Mouse (Mus musculus) C2C12 (cell line): ENCODE measurements around the gene Rnf5. TPM values are rescaled to one million over a fixed set of nuclear protein-coding genes. Genes with fewer than 3 reads are reported as not detected.
A peak's percentile ranks its signal among the peaks of the same experiment; 100 is the strongest.

Experiments used
- H3K27me3 ChIP-seq: one replicate; pipeline ENCODE4 v1.6.1; 2011; ENCODE audit not compliant: control insufficient read depth, insufficient read depth, insufficient read length
- H3K36me3 ChIP-seq: one replicate; pipeline ENCODE4 v1.6.1; 2011; ENCODE audit not compliant: control insufficient read depth, insufficient read depth
- H3K4me3 ChIP-seq: one replicate; pipeline ENCODE4 v1.5.1; 2011; ENCODE audit warnings: mild to moderate bottlenecking, control low read depth; ENCODE audit not compliant: poor library complexity, insufficient read depth, severe bottlenecking
- H3K79me2 ChIP-seq: one replicate; pipeline ENCODE4 v1.6.1; 2011; ENCODE audit not compliant: control insufficient read depth, insufficient read depth
- H3K79me3 ChIP-seq: one replicate; pipeline ENCODE4 v1.6.1; 2011; ENCODE audit warnings: low read depth, control low read depth
- H3ac ChIP-seq: one replicate; pipeline ENCODE3; 2011; ENCODE audit warnings: low read depth; ENCODE audit not compliant: control insufficient read depth, insufficient read length
- CEBPB ChIP-seq: IDR thresholded peaks from one replicate; pipeline ENCODE4 v1.6.1; 2011; ENCODE audit warnings: low read depth, mild to moderate bottlenecking, control low read depth, moderate library complexity
- CTCF ChIP-seq: IDR thresholded peaks from one replicate; pipeline ENCODE4 v1.5.1; 2011; ENCODE audit not compliant: control insufficient read depth, insufficient read depth, insufficient read length
- FOSL1 ChIP-seq: IDR thresholded peaks from one replicate; pipeline ENCODE4 v1.8.0; 2011; ENCODE audit warnings: mild to moderate bottlenecking, low read length; ENCODE audit not compliant: poor library complexity, insufficient read depth, severe bottlenecking
- MAX ChIP-seq: IDR thresholded peaks from one replicate; pipeline ENCODE4 v1.6.1; 2011; ENCODE audit warnings: mild to moderate bottlenecking, control low read depth
- MYOD1 ChIP-seq: IDR thresholded peaks from one replicate; pipeline ENCODE4 v1.6.1; 2011; ENCODE audit warnings: low read depth; ENCODE audit not compliant: control insufficient read depth, insufficient read length
- MYOG ChIP-seq: IDR thresholded peaks from one replicate; pipeline ENCODE4 v1.6.1; 2011; ENCODE audit not compliant: control insufficient read depth, insufficient read length; ENCODE audit errors: extremely low read depth
- USF1 ChIP-seq: IDR thresholded peaks from one replicate; pipeline ENCODE4 v1.6.1; 2011; ENCODE audit warnings: low read depth, mild to moderate bottlenecking, control low read depth, moderate library complexity
- polyA plus RNA-seq: library from polyadenylated mRNA; unstranded; fragments of >200 nt; fragmentation: generic; extraction: Trizol; gene quantifications from one replicate; pipeline ENCODE4 v1.2.1, GENCODE M21; 2012; ENCODE audit warnings: missing spikeins

Rnf5 gene
- polyA plus RNA-seq, 1 experiment: 37.1 TPM

- Histone ChIP-seq H3K79me2 (peaks cover 12% of the 10 kb centered on the region), H3K4me3 (no peak overlapping the region), H3K79me3 (peaks cover 3% of the 10 kb centered on the region), H3K27me3 (no peaks in the 10 kb centered on the region), H3ac (no peak overlapping the region), H3K36me3 (peaks cover 12% of the 10 kb centered on the region)
- TF ChIP-seq MYOD1 (no peak), FOSL1 (no peak), MYOG (no peak), CEBPB (no peak), MAX (no peak), USF1 (no peak), CTCF (no peak)
These were observed 10.3 kb upstream of the Rnf5 start for GRCm38 (mm10) chr17:34613830-34614229.

- peaks cover 4% of the 10 kb centered on the region for H3K79me3 ChIP-seq
- H3K36me3 ChIP-seq: peaks cover 12% of the 10 kb centered on the region
- H3K27me3 ChIP-seq: no peaks in the 10 kb centered on the region
- H3K79me2 ChIP-seq: peaks cover 18% of the 10 kb centered on the region
- no peak overlapping the region for H3ac ChIP-seq
- H3K4me3 ChIP-seq: no peak overlapping the region
- TF ChIP-seq MYOD1 (no peak), USF1 (no peak), MAX (no peak)
These were observed 9.7 kb upstream of the Rnf5 start for GRCm38 (mm10) chr17:34613054-34613645.

GRCm38 (mm10) chr17:34611050-34611449 is 7.6 kb upstream of the Rnf5 start:
- H3K79me3 ChIP-seq: peaks cover 23% of the 10 kb centered on the region
- H3K27me3 ChIP-seq: no peaks in the 10 kb centered on the region
- peaks cover 39% of the 10 kb centered on the region for H3K79me2 ChIP-seq
- H3ac ChIP-seq: no peak overlapping the region
- peaks cover 12% of the 10 kb centered on the region for H3K36me3 ChIP-seq
- no peak overlapping the region for H3K4me3 ChIP-seq
- no peak for TF ChIP-seq USF1
- no peak for TF ChIP-seq CEBPB
- no peak for TF ChIP-seq MYOG
- TF ChIP-seq MYOD1: no peak
- no peak for TF ChIP-seq FOSL1
- no peak for TF ChIP-seq CTCF
- TF ChIP-seq MAX: no peak

GRCm38 (mm10) chr17:34607997-34608396 is 4.5 kb upstream of the Rnf5 start:
- TF ChIP-seq CTCF (no peak), CEBPB (no peak), MYOD1 (no peak), MYOG (no peak), USF1 (no peak), MAX (no peak), FOSL1 (no peak)
- Histone ChIP-seq H3ac (no peak overlapping the region), H3K79me3 (peaks cover 23% of the 10 kb centered on the region)

GRCm38 (mm10) chr17:34606186-34607039 is 2.9 kb upstream of the Rnf5 start:
- TF ChIP-seq USF1: no peak
- no peak for TF ChIP-seq FOSL1
- TF ChIP-seq MAX: no peak
- TF ChIP-seq MYOG: no peak
- no peak for TF ChIP-seq CEBPB
- TF ChIP-seq CTCF: no peak
- TF ChIP-seq MYOD1: no peak
- Histone ChIP-seq H3K79me2 (peaks cover 54% of the 10 kb centered on the region), H3K4me3 (peak overlapping the region; percentile 84), H3ac (peak overlapping the region; percentile 77), H3K27me3 (no peaks in the 10 kb centered on the region), H3K36me3 (peaks cover 6% of the 10 kb centered on the region), H3K79me3 (peaks cover 24% of the 10 kb centered on the region)

More at GRCm38 (mm10) chr17:34607997-34608396, 4.5 kb upstream of the Rnf5 start:
- Histone ChIP-seq H3K27me3 (no peaks in the 10 kb centered on the region), H3K36me3 (peaks cover 12% of the 10 kb centered on the region), H3K79me2 (peaks cover 44% of the 10 kb centered on the region), H3K4me3 (no peak overlapping the region)
